Mouse (Mus musculus): ENCODE measurements around the gene Tmem176b.

GRCm38 (mm10) chr6:48838321-48839080 is 2.8 kb downstream of the Tmem176b start:
- TF ChIP-seq CTCF (IDR thresholded peaks at IDR 0.05; ENCODE audit: low read depth, low read length) (no peak), POLR2A (IDR thresholded peaks at IDR 0.05; ENCODE audit: borderline replicate concordance, low read depth, low read length) (no peak)
